Mouse (Mus musculus) kidney, embryonic 16.5 days (tissue): ENCODE results near the gene Rad21l. TPM values are rescaled to one million over a fixed set of nuclear protein-coding genes. Genes with fewer than 3 reads are reported as not detected.
A peak's percentile ranks its signal among the peaks of the same experiment; 100 is the strongest.

Experiments used
- ATAC-seq: fragments of 200-750 bp; cut with Nextera tagmentation; 2 replicates; pipeline ENCODE4 v1.8.0; 2017; ENCODE audit warnings: moderate TSS enrichment; ENCODE audit not compliant: low FRiP score, low TSS enrichment
- H3K27ac ChIP-seq: fragments of 300-500 bp; sonication (generic); 2 replicates; pipeline ENCODE4 v1.5.1; 2014; ENCODE audit warnings: low read length
- H3K27me3 ChIP-seq: fragments of 300-500 bp; sonication (generic); 2 replicates; pipeline ENCODE4 v1.6.1; 2014; ENCODE audit warnings: low read length, control low read depth, mixed read lengths; ENCODE audit not compliant: insufficient read depth
- H3K36me3 ChIP-seq: fragments of 300-500 bp; sonication (generic); 2 replicates; pipeline ENCODE4 v1.6.1; 2014; ENCODE audit warnings: low read length, control low read depth, mixed read lengths; ENCODE audit not compliant: insufficient read depth
- H3K4me1 ChIP-seq: fragments of 300-500 bp; sonication (generic); 2 replicates; pipeline ENCODE4 v1.6.1; 2014; ENCODE audit warnings: low read length, control low read depth, mixed read lengths; ENCODE audit not compliant: insufficient read depth
- H3K4me2 ChIP-seq: fragments of 300-500 bp; sonication (generic); replicated peaks from 2 replicates; pipeline ENCODE4 v1.6.1; 2014; ENCODE audit warnings: low read depth, low read length
- H3K4me3 ChIP-seq: fragments of 300-500 bp; sonication (generic); 2 replicates; pipeline ENCODE4 v1.5.1; 2014; ENCODE audit warnings: mild to moderate bottlenecking, low read length
- H3K9ac ChIP-seq: fragments of 300-500 bp; sonication (generic); replicated peaks from 2 replicates; pipeline ENCODE4 v1.6.1; 2014; ENCODE audit warnings: low read length
- H3K9me3 ChIP-seq: fragments of 300-500 bp; sonication (generic); 2 replicates; pipeline ENCODE4 v1.6.1; 2016; ENCODE audit warnings: low read length, control low read depth
- WGBS: fragments of 180-500 bp; shearing (Covaris S2); extraction: QIAGEN DNeasy Blood & Tissue Kit; methylation state at CpG from one replicate; pipeline ENCODE4 v1.1.7; 2014; 5-methylcytosine and 5-hydroxymethylcytosine counted together
- polyA plus RNA-seq: library from polyadenylated mRNA; unstranded; fragments of >200 nt; fragmentation: Nextera tagmentation; extraction: Ambion mirVana; gene quantifications from 2 replicates; pipeline ENCODE4 v1.2.1, GENCODE M21; 2015

Gene Rad21l
- not detected in 2 replicates for polyA plus RNA-seq

DNA sequence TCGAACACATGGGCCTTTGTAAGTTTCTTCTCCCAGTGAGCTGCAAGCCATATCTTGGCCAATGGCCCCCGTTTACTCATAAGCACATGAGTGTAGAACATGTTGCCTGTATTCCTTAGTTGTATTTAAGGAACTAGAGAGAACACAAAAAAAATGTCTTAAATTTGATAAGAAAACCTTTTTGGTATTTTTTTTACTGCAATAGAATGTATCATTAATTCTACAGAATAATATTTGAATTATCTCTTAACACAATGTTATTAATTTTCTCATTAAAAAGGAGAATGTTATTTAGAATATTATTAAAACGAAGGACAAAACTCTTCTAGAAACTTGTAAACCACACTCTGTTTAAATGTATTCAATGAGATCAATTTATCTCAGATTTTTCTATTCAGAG, at the start of gene Rad21l:
Gene Rad21l, minus strand, starts transcription at position 101 of the 400 bp plus-strand sequence.
- Histone ChIP-seq H3K4me3 (no peak within 1 kb of the TSS), H3K4me2 (no peak within 1 kb of the TSS), H3K27me3 (peaks cover 6% of the 10 kb centered on the region), H3K36me3 (no peaks in the 10 kb centered on the region), H3K9ac (no peak within 1 kb of the TSS), H3K4me1 (0 out of 2 replicates have a peak, but pooled peaks cover 3% of the 10 kb centered on the region), H3K27ac (no peak within 1 kb of the TSS), H3K9me3 (no peaks in the 10 kb centered on the region)
- ATAC-seq, result no peak
- 75% methylated on average over 3 of the region's 3 CpGs for WGBS

DNA sequence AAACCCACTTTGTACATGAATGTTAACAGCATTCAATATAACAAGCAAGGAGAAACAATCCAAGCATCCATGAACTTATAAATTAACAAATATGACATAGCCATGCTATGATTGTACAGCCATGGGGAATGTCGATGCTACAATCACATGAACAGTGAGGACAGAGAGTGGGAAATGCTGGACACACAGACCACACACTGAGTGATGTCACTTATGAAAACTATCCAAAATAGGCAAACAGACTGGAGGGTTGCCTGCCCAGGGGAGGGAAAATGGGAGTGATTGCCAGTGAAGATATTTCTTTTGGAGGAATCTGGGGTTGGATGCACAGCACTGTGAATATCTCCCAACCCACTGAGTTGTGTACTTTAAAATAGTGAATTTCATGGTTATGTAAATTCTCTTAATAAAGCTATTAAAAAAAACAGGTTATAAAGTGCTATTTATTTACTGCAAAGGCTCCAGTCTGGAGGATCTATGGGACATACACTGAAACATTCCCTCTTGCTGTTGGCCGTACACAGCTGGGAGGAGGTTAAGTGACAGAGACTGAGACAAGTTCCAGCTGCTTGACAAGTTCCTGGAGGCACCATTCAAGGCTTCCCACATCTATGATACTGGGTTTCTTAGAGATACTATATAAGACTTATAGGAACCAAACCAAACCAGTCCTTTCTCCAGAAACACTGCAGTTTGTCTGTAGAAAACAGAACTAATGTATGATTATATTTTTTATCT, 48.2 kb upstream of the Rad21l start:
- WGBS, result 56% methylated on average over 2 of the region's 2 CpGs
- no peak overlapping the region for H3K4me3 ChIP-seq
- no peak overlapping the region for H3K9ac ChIP-seq
- H3K4me1 ChIP-seq, result no peaks in the 10 kb centered on the region
- H3K4me2 ChIP-seq, result no peak overlapping the region
- peak; percentile 79; the same call in 1 of the 2 replicates for ATAC-seq
- peaks cover 31% of the 10 kb centered on the region for H3K36me3 ChIP-seq
- no peaks in the 10 kb centered on the region for H3K27me3 ChIP-seq
- no peaks in the 10 kb centered on the region for H3K9me3 ChIP-seq
- H3K27ac ChIP-seq, result no peak overlapping the region

DNA sequence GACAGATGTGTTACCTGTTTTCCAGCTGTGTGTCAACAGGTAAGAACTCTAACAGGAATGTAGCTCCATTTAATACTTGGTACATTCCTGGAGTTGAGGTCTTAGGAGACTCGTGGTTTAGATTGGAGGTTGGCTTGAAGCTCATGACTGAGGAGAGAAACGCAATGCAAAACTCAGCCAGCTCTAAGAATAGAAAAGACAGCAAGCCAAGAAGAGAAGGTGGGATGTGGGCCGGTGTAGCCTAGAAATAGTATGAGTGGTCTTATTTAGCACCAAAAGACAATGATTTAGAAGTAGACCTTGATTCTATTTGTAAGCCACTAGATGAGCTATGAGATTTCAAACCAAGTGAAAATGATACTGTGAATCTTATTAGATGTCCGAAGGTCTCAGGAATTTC, 47.2 kb upstream of the Rad21l start:
- no peak overlapping the region for H3K27ac ChIP-seq
- peaks cover 27% of the 10 kb centered on the region for H3K36me3 ChIP-seq
- no peak overlapping the region for H3K9ac ChIP-seq
- H3K9me3 ChIP-seq, result no peaks in the 10 kb centered on the region
- no peaks in the 10 kb centered on the region for H3K4me1 ChIP-seq
- H3K4me2 ChIP-seq, result no peak overlapping the region
- no peak overlapping the region for H3K4me3 ChIP-seq
- ATAC-seq, result no peak
- H3K27me3 ChIP-seq, result no peaks in the 10 kb centered on the region
- 92% methylated on average over 4 of the region's 4 CpGs for WGBS

DNA sequence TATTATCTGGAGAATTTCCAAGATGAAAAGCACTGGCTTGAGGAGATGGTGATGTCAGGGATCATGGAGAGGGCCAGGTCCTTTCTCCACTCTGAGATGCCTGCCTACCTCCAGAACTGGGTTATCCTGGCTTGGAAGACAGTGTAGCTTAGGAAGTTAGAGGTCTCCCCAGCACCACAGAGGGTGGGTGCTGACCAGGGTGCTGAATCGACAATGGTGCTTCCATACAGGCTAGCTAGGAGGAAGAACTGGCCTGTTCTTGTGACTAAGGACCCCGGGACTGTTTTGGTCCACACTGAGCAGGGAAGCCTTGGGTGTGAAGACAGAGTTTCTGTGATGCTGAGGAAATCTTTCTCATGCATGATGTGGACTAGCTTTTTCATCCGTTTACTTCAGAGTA, 44.3 kb upstream of the Rad21l start:
- H3K4me3 ChIP-seq, result no peak overlapping the region
- peak; percentile 55; the same call in 1 of the 2 replicates for ATAC-seq
- no peaks in the 10 kb centered on the region for H3K4me1 ChIP-seq
- H3K4me2 ChIP-seq, result no peak overlapping the region
- WGBS, result 42% methylated on average over 3 of the region's 3 CpGs
- H3K9me3 ChIP-seq, result no peaks in the 10 kb centered on the region
- H3K27ac ChIP-seq, result no peak overlapping the region
- no peak overlapping the region for H3K9ac ChIP-seq
- peaks cover 7% of the 10 kb centered on the region; the same call in 1 of the 2 replicates for H3K36me3 ChIP-seq
- H3K27me3 ChIP-seq, result no peaks in the 10 kb centered on the region

DNA sequence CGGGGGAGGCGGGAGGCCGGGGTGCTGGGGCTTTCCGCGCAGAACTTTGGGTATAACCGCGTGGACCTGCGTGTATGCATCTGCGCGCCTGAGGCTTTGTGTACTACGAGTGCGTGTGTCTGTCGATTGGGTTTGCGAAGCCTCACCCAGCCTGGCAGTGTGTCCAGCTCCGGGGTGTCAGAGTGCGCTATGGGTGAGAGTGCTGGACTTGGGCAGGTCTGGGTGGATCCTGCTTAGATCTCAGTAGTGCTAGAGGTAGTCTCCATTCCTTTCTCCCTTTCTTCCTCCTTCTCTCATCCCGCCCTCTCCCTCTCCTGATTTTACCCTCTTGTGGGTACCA, 34.5 kb upstream of the Rad21l start:
- H3K36me3 ChIP-seq, result no peaks in the 10 kb centered on the region
- H3K27ac ChIP-seq, result no peak overlapping the region
- H3K4me3 ChIP-seq, result peak overlapping the region; percentile 63
- peaks cover 43% of the 10 kb centered on the region for H3K27me3 ChIP-seq
- peak overlapping the region; percentile 66 for H3K9ac ChIP-seq
- ATAC-seq, result peak; percentile 62
- peak overlapping the region; percentile 100 for H3K4me2 ChIP-seq
- H3K9me3 ChIP-seq, result no peaks in the 10 kb centered on the region
- 3% methylated on average over 17 of the region's 17 CpGs for WGBS
- H3K4me1 ChIP-seq, result peaks cover 7% of the 10 kb centered on the region

DNA sequence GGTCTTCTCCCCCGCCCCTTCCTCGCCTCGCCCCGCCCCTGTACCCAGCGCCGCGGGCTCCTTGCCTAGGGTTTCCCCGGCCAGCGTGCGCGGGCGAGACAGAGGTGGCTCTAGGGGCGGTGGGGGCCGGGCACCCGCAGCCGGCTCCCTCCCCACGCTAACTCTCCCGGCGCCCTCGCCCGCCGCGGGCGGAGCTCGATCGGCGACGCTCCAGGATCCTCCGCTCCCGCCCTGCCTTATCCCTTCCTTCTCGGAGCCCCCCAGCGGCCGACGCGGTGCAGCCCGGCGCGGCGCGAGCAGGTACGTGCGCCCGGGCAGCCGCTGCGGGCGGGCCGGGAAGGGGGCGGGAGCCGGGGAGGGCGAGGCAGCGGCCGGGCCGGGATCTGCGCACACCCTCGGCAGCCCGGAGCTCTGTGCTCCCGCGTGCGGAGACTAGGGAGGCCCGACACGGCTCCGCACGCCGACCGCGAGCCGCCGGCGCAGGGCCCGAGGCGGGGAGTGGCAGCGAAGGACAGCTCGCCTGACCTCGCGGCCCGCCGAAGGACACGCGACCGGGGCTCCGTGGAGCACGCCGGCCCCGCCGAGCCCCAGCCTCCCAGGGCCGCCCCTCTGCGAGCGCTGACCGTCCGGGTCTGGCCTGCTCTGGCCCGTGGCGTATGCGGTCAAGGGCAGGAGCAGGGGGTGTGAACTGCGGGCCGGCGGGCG, 34.0 kb upstream of the Rad21l start:
- ATAC-seq, result peak; percentile 83
- Histone ChIP-seq H3K4me1 (peaks cover 7% of the 10 kb centered on the region), H3K4me2 (peak overlapping the region; percentile 100), H3K4me3 (peak overlapping the region; percentile 63), H3K27ac (no peak overlapping the region), H3K36me3 (no peaks in the 10 kb centered on the region), H3K9me3 (no peaks in the 10 kb centered on the region), H3K27me3 (peaks cover 43% of the 10 kb centered on the region), H3K9ac (peak overlapping the region; percentile 66)
- WGBS, result under 1% methylated on average over 84 of the region's 97 CpGs

DNA sequence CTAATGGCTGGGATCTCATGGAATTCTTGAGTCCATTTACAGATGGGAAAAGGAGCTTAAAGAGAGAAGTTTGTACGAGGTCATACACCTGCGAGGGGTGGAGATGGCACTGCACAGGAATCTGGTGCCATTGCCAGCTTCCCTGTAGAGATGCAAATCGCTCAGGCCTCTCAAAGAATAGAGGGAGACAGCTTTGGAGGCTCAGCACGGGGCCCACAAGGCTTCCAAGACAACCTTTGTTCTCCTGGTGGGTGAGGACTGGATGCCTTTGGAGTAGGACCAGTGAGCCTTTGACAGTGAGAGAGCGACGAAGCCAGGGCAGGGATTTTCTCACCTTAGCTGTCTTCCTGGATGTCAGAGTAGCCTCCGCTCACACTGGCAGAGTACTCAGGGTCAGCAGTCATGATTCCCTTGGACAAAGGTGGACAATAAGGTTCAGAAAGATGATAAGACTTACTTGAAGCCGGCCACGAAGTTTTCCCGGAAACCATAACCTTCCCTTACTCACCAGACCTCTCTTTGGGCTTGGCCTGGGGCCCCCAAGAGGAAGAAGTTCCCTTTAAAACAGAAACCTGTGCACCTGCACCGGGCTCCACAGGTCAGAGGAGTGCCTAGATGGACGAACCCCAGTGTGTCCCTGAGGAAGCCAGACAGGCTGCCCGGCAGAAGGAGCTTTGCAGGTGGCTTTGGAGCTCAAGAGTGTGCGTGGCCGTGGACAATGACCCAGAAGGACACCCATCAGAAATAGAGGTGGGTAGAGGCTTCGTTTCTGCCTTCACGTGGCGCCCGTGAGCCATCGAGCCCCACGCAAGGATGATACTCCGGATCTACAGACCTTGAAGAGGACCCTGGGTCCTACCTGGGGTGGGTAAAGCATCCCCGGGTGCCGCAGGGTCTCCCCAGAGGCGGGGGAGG, 33.2 kb upstream of the Rad21l start, which contains the start of gene Tmem74b:
Gene Tmem74b, plus strand, starts transcription at position 778 of the 915 bp plus-strand sequence.
- peak within 1 kb of the TSS; percentile 66 for H3K9ac ChIP-seq
- H3K4me2 ChIP-seq, result peak within 1 kb of the TSS; percentile 100
- H3K9me3 ChIP-seq, result no peaks in the 10 kb centered on the region
- H3K27ac ChIP-seq, result no peak within 1 kb of the TSS
- peaks cover 43% of the 10 kb centered on the region for H3K27me3 ChIP-seq
- H3K36me3 ChIP-seq, result no peaks in the 10 kb centered on the region
- ATAC-seq, result peak; percentile 15; the same call in 1 of the 2 replicates
- H3K4me3 ChIP-seq, result peak within 1 kb of the TSS; percentile 63
- H3K4me1 ChIP-seq, result peaks cover 7% of the 10 kb centered on the region
- WGBS, result 4% methylated on average over 25 of the region's 25 CpGs

DNA sequence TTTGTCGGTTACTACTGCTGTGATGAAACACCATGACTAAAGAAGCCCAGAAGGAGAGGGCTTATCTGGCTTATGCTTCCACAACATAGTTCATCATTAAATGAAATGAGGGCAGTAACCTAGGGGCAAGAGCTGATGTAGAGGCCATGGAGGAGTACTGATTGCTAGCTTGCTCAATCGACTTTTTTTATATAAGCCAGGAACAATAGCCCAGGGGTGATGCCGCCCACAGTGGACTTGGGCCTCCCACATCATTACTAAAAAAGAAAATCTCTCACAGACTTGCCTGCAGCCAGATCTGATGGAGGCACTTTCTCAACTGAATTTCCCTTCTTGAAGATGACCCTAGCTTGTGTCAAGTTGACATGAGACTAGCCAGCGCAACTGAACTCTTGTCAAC, 14.6 kb upstream of the Rad21l start:
- no peak for ATAC-seq
- WGBS, result 85% methylated on average over 4 of the region's 4 CpGs
- H3K4me1 ChIP-seq, result no peaks in the 10 kb centered on the region
- no peak overlapping the region for H3K4me3 ChIP-seq
- H3K9ac ChIP-seq, result no peak overlapping the region
- no peaks in the 10 kb centered on the region for H3K27me3 ChIP-seq
- no peak overlapping the region for H3K27ac ChIP-seq
- no peak overlapping the region for H3K4me2 ChIP-seq
- no peaks in the 10 kb centered on the region for H3K36me3 ChIP-seq
- no peaks in the 10 kb centered on the region for H3K9me3 ChIP-seq

DNA sequence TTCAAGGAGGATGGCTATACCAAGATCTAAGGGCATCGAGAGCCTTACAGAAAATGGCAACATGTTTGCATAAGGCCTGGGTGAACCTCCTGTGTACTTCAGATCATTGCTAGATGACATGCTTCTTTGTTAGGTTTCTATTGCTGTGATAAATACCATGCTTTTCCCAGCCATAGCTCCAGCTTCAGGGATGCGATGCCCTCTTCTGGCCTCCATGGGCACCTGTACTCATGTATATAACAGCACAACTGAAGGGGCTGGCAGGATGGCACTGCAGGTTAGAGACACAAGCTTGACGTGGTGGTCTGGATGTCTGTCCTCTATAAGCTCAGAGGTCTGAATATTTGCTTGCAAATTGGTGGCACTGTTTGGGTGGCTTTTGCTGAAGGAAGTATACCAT, 14.0 kb upstream of the Rad21l start:
- Histone ChIP-seq H3K36me3 (no peaks in the 10 kb centered on the region), H3K9ac (no peak overlapping the region), H3K4me2 (no peak overlapping the region), H3K27ac (no peak overlapping the region), H3K4me1 (no peaks in the 10 kb centered on the region), H3K9me3 (no peaks in the 10 kb centered on the region), H3K27me3 (no peaks in the 10 kb centered on the region), H3K4me3 (no peak overlapping the region)
- WGBS, result 52% methylated on average over 3 of the region's 3 CpGs
- ATAC-seq, result no peak
